ENCODE assay signal across 12 mouse cellular contexts in the genomic region with DNA sequence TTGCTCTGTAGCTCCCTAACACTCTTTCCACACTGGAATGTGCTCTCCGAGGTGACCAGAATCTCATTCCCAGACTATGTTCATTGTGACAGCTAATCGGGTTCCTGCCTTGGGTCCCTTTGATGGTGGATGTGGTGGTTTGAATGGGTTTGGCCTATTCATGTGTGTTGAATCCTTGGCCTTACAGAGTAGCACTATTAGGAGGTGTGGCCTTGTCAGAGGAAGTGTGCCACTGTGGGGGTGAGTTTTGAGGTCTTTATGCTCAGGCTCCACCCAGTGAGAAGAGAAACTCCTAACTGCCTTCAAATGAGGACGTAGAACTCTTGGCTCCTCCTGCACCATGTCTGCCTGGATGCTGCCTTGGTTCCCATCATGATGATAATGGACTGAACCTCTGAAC.
DNase-seq lines count a peak whose midpoint lies in the region; ATAC-seq lines count a peak whose summit lies in the region.
"Had no signal": no experiment of that assay in that cellular context is flagged by ENCODE, and none has a peak within 500 bp of the region (broad histone marks: within the 10 kb centered on the region; RNA-seq: fewer than 3 reads in every experiment).

No protein-coding gene starts in this region.

- no peak overlapping the region for H3K4me2 ChIP-seq in forebrain, embryonic 11.5 days (ENCODE audit: low read depth, low read length, severe bottlenecking)
- H3K4me2 ChIP-seq in forebrain, embryonic 16.5 days (ENCODE audit: low read length): no peak overlapping the region
- H3K4me2 ChIP-seq in neural tube, embryonic 13.5 days: no peak overlapping the region

- peak; percentile 56; the same call in 1 of the 2 replicates for ATAC-seq in forebrain, embryonic 11.5 days (replicated peaks; ENCODE audit: low FRiP score)
- no peak for ATAC-seq in forebrain, embryonic 16.5 days
- ATAC-seq in neural tube, embryonic 13.5 days (ENCODE audit: low read depth): no peak
- peak; percentile 95 for ATAC-seq in granulocyte monocyte progenitor cell, adult 5-6 weeks (replicated peaks; ENCODE audit: poor library complexity, severe bottlenecking)

- H3K9ac ChIP-seq in forebrain, embryonic 11.5 days (ENCODE audit: low read length): no peak overlapping the region
- H3K9ac ChIP-seq in forebrain, embryonic 16.5 days (replicated peaks; ENCODE audit: low read depth, low read length): no peak overlapping the region
- no peak overlapping the region for H3K9ac ChIP-seq in neural tube, embryonic 13.5 days
- H3K9ac ChIP-seq: neural tube, embryonic 12.5 days had no signal

- no peaks in the 10 kb centered on the region for H3K36me3 ChIP-seq in forebrain, embryonic 11.5 days (ENCODE audit: control insufficient read depth, insufficient read depth, low read length)
- H3K36me3 ChIP-seq in forebrain, embryonic 16.5 days (ENCODE audit: control insufficient read depth, insufficient read depth): no peaks in the 10 kb centered on the region
- H3K36me3 ChIP-seq in neural tube, embryonic 13.5 days: no peaks in the 10 kb centered on the region
- H3K36me3 ChIP-seq: neural tube, embryonic 12.5 days had no signal

- H3K9me3 ChIP-seq in forebrain, embryonic 11.5 days (ENCODE audit: control insufficient read depth, low read length): no peaks in the 10 kb centered on the region
- no peaks in the 10 kb centered on the region for H3K9me3 ChIP-seq in forebrain, embryonic 16.5 days (ENCODE audit: control insufficient read depth, low read length)
- H3K9me3 ChIP-seq in neural tube, embryonic 13.5 days: no peaks in the 10 kb centered on the region
- H3K9me3 ChIP-seq: neural tube, embryonic 12.5 days had no signal

- no peak for DNase-seq in forebrain, embryonic 11.5 days (ENCODE audit: low spot score)
- no peak for DNase-seq in neural tube, embryonic 10.5 days (ENCODE audit: extremely low spot score, low spot score)
- DNase-seq in thymus, postnatal 0 days (ENCODE audit: low spot score): peak; percentile 48
- DNase-seq in gastrocnemius, postnatal 36 days: no peak
- DNase-seq in urinary bladder, adult 18-20 months (ENCODE audit: low spot score in 2 of 2): no peak
- DNase-seq: adrenal gland, postnatal 25 days; kidney, adult 2 months; lung, postnatal 14 days had no signal

- intact Hi-C loops in gastrocnemius, postnatal 36 days (cut with DNase I): loop anchor here (5.0 kb wide), 1 partner anchor 211 kb away; no protein-coding TSS in a partner anchor

- H3K27me3 ChIP-seq in forebrain, embryonic 11.5 days (ENCODE audit: control insufficient read depth, insufficient read depth, low read length): no peaks in the 10 kb centered on the region
- no peaks in the 10 kb centered on the region; the same call in 1 of the 2 replicates for H3K27me3 ChIP-seq in forebrain, embryonic 16.5 days (replicated peaks; ENCODE audit: control insufficient read depth, insufficient read depth, low read length)
- peaks cover 82% of the 10 kb centered on the region for H3K27me3 ChIP-seq in neural tube, embryonic 13.5 days

- H3K27ac ChIP-seq in forebrain, embryonic 11.5 days (ENCODE audit: low read depth, low read length): no peak overlapping the region
- no peak overlapping the region for H3K27ac ChIP-seq in forebrain, embryonic 16.5 days (ENCODE audit: low read length)
- peak overlapping the region; percentile 3; the same call in 1 of the 2 replicates for H3K27ac ChIP-seq in neural tube, embryonic 13.5 days (replicated peaks)
- H3K27ac ChIP-seq: neural tube, embryonic 12.5 days had no signal

- WGBS in forebrain, embryonic 11.5 days: 23% methylated on average over 3 of the region's 3 CpGs
- 26% methylated on average over 3 of the region's 3 CpGs for WGBS in forebrain, embryonic 16.5 days
- 36% methylated on average over 3 of the region's 3 CpGs for WGBS in neural tube, embryonic 13.5 days

- H3K4me1 ChIP-seq in forebrain, embryonic 11.5 days (replicated peaks; ENCODE audit: control insufficient read depth, insufficient read depth, low read length): peaks cover 10% of the 10 kb centered on the region; the same call in 1 of the 2 replicates
- peaks cover 15% of the 10 kb centered on the region for H3K4me1 ChIP-seq in forebrain, embryonic 16.5 days (replicated peaks; ENCODE audit: control insufficient read depth, insufficient read depth, low read length)
- peaks cover 38% of the 10 kb centered on the region for H3K4me1 ChIP-seq in neural tube, embryonic 13.5 days (replicated peaks)

- H3K4me3 ChIP-seq in forebrain, embryonic 11.5 days (ENCODE audit: low read depth, low read length): no peak overlapping the region
- H3K4me3 ChIP-seq in forebrain, embryonic 16.5 days (replicated peaks; ENCODE audit: low read length): no peak overlapping the region
- H3K4me3 ChIP-seq in neural tube, embryonic 13.5 days: no peak overlapping the region
- H3K4me3 ChIP-seq: neural tube, embryonic 12.5 days had no signal

Comparison
In these comparisons a context has a peak if more than half of its experiments do, and no peak if none do; other contexts are left out.
1. ATAC-seq: peak in forebrain, embryonic 11.5 days (single experiment) and granulocyte monocyte progenitor cell, adult 5-6 weeks (single experiment); none in forebrain, embryonic 16.5 days (single experiment) and neural tube, embryonic 13.5 days (single experiment).